Mouse (Mus musculus) CH12.LX (cell line): ENCODE measurements at regions not wholly inside any gene's neighbourhood (a gene's known extent, or its start where the extent isn't known, plus 50 kb on each side); places are given as distances from the start of the nearest gene placed in this dataset.

Source experiments
- DNase-seq: peaks from one replicate; pipeline ENCODE4 v3.0.0-alpha.2; 2013; ENCODE audit errors: extremely low read depth
- H3K27ac ChIP-seq: 2 replicates; pipeline ENCODE4 v1.5.1; 2012; ENCODE audit warnings: low read depth, mild to moderate bottlenecking, control low read depth, moderate library complexity; ENCODE audit not compliant: insufficient read depth
- H3K27me3 ChIP-seq: replicated peaks from 2 replicates; pipeline ENCODE3; 2012; ENCODE audit warnings: inconsistent platforms
- H3K36me3 ChIP-seq, 2 experiments: replicated peaks in 1 of 2; 2 replicates each; pipeline versions ENCODE3 to v1.6.1; 2012; ENCODE audit warnings: inconsistent platforms in 1 of 2, low read length in 1 of 2, mild to moderate bottlenecking in 1 of 2, mixed read lengths in 1 of 2, moderate library complexity in 1 of 2; ENCODE audit not compliant: control insufficient read depth in 1 of 2, insufficient read depth in 1 of 2
- H3K4me1 ChIP-seq, 2 experiments: 2 replicates each; pipeline ENCODE4 v1.6.1; 2012; ENCODE audit warnings: inconsistent platforms in 1 of 2, moderate library complexity in 1 of 2; ENCODE audit not compliant: insufficient read depth in 2 of 2, control insufficient read depth in 1 of 2
- H3K4me2 ChIP-seq: 2 replicates; pipeline ENCODE4 v1.6.1; 2012; ENCODE audit warnings: low read depth, mild to moderate bottlenecking, control low read depth; ENCODE audit not compliant: poor library complexity, insufficient read depth, severe bottlenecking
- H3K4me3 ChIP-seq, 3 experiments: fragments of 150-350 bp in 1 of 3; sonication (generic) in 1 of 3; replicated peaks in 1 of 3; 2 replicates each; pipeline versions ENCODE3 to v1.5.1; 2011 to 2012; ENCODE audit warnings: low read depth in 2 of 3, low read length in 2 of 3, mild to moderate bottlenecking in 2 of 3, moderate library complexity in 2 of 3, control low read depth in 1 of 3, improper control_type of control experiment in 1 of 3, inconsistent platforms in 1 of 3, mixed read lengths in 1 of 3; ENCODE audit not compliant: poor library complexity in 1 of 3
- H3K79me2 ChIP-seq: replicated peaks from 2 replicates; pipeline ENCODE4 v1.6.1; 2012; ENCODE audit warnings: mild to moderate bottlenecking, moderate library complexity; ENCODE audit not compliant: control insufficient read depth, poor library complexity, insufficient read depth, severe bottlenecking; ENCODE audit errors: extremely low read depth
- H3K9ac ChIP-seq: 2 replicates; pipeline ENCODE4 v1.6.1; 2012; ENCODE audit warnings: low read depth, mild to moderate bottlenecking, control low read depth, moderate library complexity; ENCODE audit not compliant: insufficient read depth
- H3K9me3 ChIP-seq: replicated peaks from 2 replicates; pipeline ENCODE3; 2012; ENCODE audit warnings: low read length, inconsistent platforms, mixed read lengths
- BHLHE40 ChIP-seq: IDR thresholded peaks from 2 replicates; pipeline ENCODE4 v1.6.1; 2011; ENCODE audit warnings: mild to moderate bottlenecking, low read depth, low read length, improper control_type of control experiment
- E2F4 ChIP-seq: IDR thresholded peaks from 2 replicates; pipeline ENCODE4 v1.6.1; 2011; ENCODE audit warnings: low read depth, low read length, improper control_type of control experiment; ENCODE audit not compliant: insufficient replicate concordance
- ELF1 ChIP-seq: IDR thresholded peaks from 2 replicates; pipeline ENCODE4 v1.6.1; 2014; ENCODE audit warnings: low read depth, mild to moderate bottlenecking, inconsistent platforms, low read length, improper control_type of control experiment
- ETS1 ChIP-seq: conservative IDR thresholded peaks from 2 replicates; pipeline ENCODE4 v1.6.1; 2012; ENCODE audit warnings: low read depth, mild to moderate bottlenecking, inconsistent platforms, low read length, improper control_type of control experiment, moderate library complexity
- MAFK ChIP-seq: IDR thresholded peaks from 2 replicates; pipeline ENCODE4 v1.6.1; 2011; ENCODE audit warnings: low read length, improper control_type of control experiment; ENCODE audit not compliant: insufficient replicate concordance
- MAX ChIP-seq: IDR thresholded peaks from 2 replicates; pipeline ENCODE4 v1.6.1; 2011; ENCODE audit warnings: low read length, improper control_type of control experiment
- MEF2A ChIP-seq: IDR thresholded peaks from 2 replicates; pipeline ENCODE4 v1.6.1; 2014; ENCODE audit warnings: low read depth, mild to moderate bottlenecking, inconsistent platforms, low read length, improper control_type of control experiment, borderline replicate concordance
- NELFE ChIP-seq: IDR thresholded peaks from 2 replicates; pipeline ENCODE4 v1.6.1; 2011; ENCODE audit warnings: low read depth, low read length, improper control_type of control experiment
- NRF1 ChIP-seq: IDR thresholded peaks from 2 replicates; pipeline ENCODE4 v1.6.1; 2014; ENCODE audit warnings: low read depth, mild to moderate bottlenecking, inconsistent platforms, low read length, improper control_type of control experiment, moderate library complexity
- POLR2A ChIP-seq: IDR thresholded peaks from 2 replicates; pipeline ENCODE4 v1.6.1; 2011; ENCODE audit warnings: low read depth, mild to moderate bottlenecking, improper control_type of control experiment, low read length
- RAD21 ChIP-seq: IDR thresholded peaks from 2 replicates; pipeline ENCODE4 v1.6.1; 2011; ENCODE audit warnings: low read depth, mild to moderate bottlenecking, low read length, improper control_type of control experiment, moderate library complexity
- SIN3A ChIP-seq: IDR thresholded peaks from 2 replicates; pipeline ENCODE4 v1.6.1; 2012; ENCODE audit warnings: low read length, improper control_type of control experiment, inconsistent platforms
- TCF12 ChIP-seq: IDR thresholded peaks from 2 replicates; pipeline ENCODE4 v1.6.1; 2014; ENCODE audit warnings: low read depth, mild to moderate bottlenecking, inconsistent platforms, low read length, improper control_type of control experiment
- UBTF ChIP-seq: IDR thresholded peaks from 2 replicates; pipeline ENCODE4 v1.6.1; 2012; ENCODE audit warnings: low read depth, mild to moderate bottlenecking, inconsistent platforms, low read length, improper control_type of control experiment, moderate library complexity
- USF1 ChIP-seq: IDR thresholded peaks from 2 replicates; pipeline ENCODE4 v1.6.1; 2014; ENCODE audit warnings: low read depth, mild to moderate bottlenecking, inconsistent platforms, low read length, improper control_type of control experiment
- ZMIZ1 ChIP-seq: IDR thresholded peaks from 2 replicates; pipeline ENCODE4 v1.6.1; 2012; ENCODE audit warnings: low read depth, mild to moderate bottlenecking, inconsistent platforms, low read length, improper control_type of control experiment
- ZNF384 ChIP-seq: IDR thresholded peaks from 2 replicates; pipeline ENCODE4 v1.6.1; 2012; ENCODE audit warnings: low read depth, low read length, improper control_type of control experiment, inconsistent platforms
- dilution Hi-C: fragments of 300-500 bp; cut with MboI; formaldehyde crosslinking; loops from 2 replicates; pipeline ENCODE4 v1.14.3; 2020; ENCODE audit warnings: low sequenced_read_pairs; ENCODE audit not compliant: extremely low pct_unique_long_range_greater_than_20kb, extremely low pct_ligation_motif_present
- in situ Hi-C: fragments of 300-500 bp; cut with MboI; formaldehyde crosslinking; loops from 3 replicates; pipeline ENCODE4 v1.14.3; 2019; ENCODE audit warnings: low sequenced_read_pairs, low pct_ligation_motif_present, low pct_unique_long_range_greater_than_20kb, mixed read lengths

GRCm38 (mm10) chr1:184428612-184429011 is 303.8 kb downstream of the Hlx start:
- H3K9ac ChIP-seq, result no peak overlapping the region
- TF ChIP-seq RAD21, result no peak
- no peak for TF ChIP-seq ETS1
- TF ChIP-seq ZMIZ1, result no peak
- no peak for TF ChIP-seq SIN3A
- no peak for TF ChIP-seq MEF2A
- no peak for TF ChIP-seq MAX
- TF ChIP-seq NRF1, result no peak
- TF ChIP-seq NELFE, result no peak
- TF ChIP-seq POLR2A, result no peak
- no peak for TF ChIP-seq ELF1
- TF ChIP-seq BHLHE40, result no peak
- no peaks in the 10 kb centered on the region for H3K36me3 ChIP-seq
- in situ Hi-C loops (no loop called here), dilution Hi-C loops (no loop called here)
- no peaks in the 10 kb centered on the region for H3K79me2 ChIP-seq
- no peak overlapping the region for H3K27ac ChIP-seq
- no peak overlapping the region for H3K4me2 ChIP-seq
- H3K27me3 ChIP-seq, result no peaks in the 10 kb centered on the region
- no peaks in the 10 kb centered on the region for H3K4me1 ChIP-seq
- no peak for DNase-seq
- no peaks in the 10 kb centered on the region for H3K9me3 ChIP-seq
- no peak overlapping the region for H3K4me3 ChIP-seq

- Histone ChIP-seq H3K27ac (no peak overlapping the region), H3K27me3 (no peaks in the 10 kb centered on the region), H3K9ac (no peak overlapping the region), H3K4me3 (no peak overlapping the region), H3K4me1 (no peaks in the 10 kb centered on the region), H3K36me3 (no peaks in the 10 kb centered on the region), H3K4me2 (no peak overlapping the region), H3K79me2 (no peaks in the 10 kb centered on the region), H3K9me3 (no peaks in the 10 kb centered on the region)
- no peak for TF ChIP-seq NRF1
- TF ChIP-seq USF1, result no peak
- no peak for TF ChIP-seq ETS1
- no peak for TF ChIP-seq MAFK
- no peak for TF ChIP-seq ZMIZ1
- dilution Hi-C loops, result no loop called here
- in situ Hi-C loops, result no loop called here
- DNase-seq, result no peak
These were observed 304.4 kb downstream of the Hlx start for GRCm38 (mm10) chr1:184428035-184428434.

- no peak overlapping the region for H3K4me2 ChIP-seq
- in situ Hi-C loops (no loop called here), dilution Hi-C loops (no loop called here)
- no peaks in the 10 kb centered on the region for H3K4me1 ChIP-seq
- DNase-seq, result no peak
- no peaks in the 10 kb centered on the region for H3K36me3 ChIP-seq
- no peaks in the 10 kb centered on the region for H3K27me3 ChIP-seq
- H3K4me3 ChIP-seq, result no peak overlapping the region
- H3K9me3 ChIP-seq, result no peaks in the 10 kb centered on the region
- TF ChIP-seq E2F4 (no peak), MEF2A (no peak), ZNF384 (no peak), TCF12 (no peak), UBTF (no peak)
- H3K79me2 ChIP-seq, result no peaks in the 10 kb centered on the region
- H3K9ac ChIP-seq, result no peak overlapping the region
- no peak overlapping the region for H3K27ac ChIP-seq
These were observed 306.7 kb downstream of the Hlx start for GRCm38 (mm10) chr1:184425694-184426093.
